Mouse (Mus musculus): ENCODE results near the gene Crebl2. TPM values are rescaled to one million over a fixed set of nuclear protein-coding genes. Genes with fewer than 3 reads are reported as not detected.

Crebl2 gene
- polyA plus RNA-seq, 1 experiment from 2014 or later: 3.5 TPM

Other genes with a start within 250 kb of the Crebl2 start
- 9.6 and 10.4 TPM in 2 replicates for gene Mansc1, start 197.7 kb upstream of the Crebl2 start, polyA plus RNA-seq (2014; fragmentation: Nextera tagmentation; extraction: Ambion mirVana)
- 18.4 and 21.1 TPM in 2 replicates for gene Borcs5, start 190.6 kb upstream of the Crebl2 start, polyA plus RNA-seq (2014; fragmentation: Nextera tagmentation; extraction: Ambion mirVana)
- gene Dusp16, start 37.5 kb upstream of the Crebl2 start, polyA plus RNA-seq (2014; fragmentation: Nextera tagmentation; extraction: Ambion mirVana): 19.2 and 21.4 TPM in 2 replicates
- 11.2 and 12.3 TPM in 2 replicates for gene Gpr19, start 68.4 kb downstream of the Crebl2 start, polyA plus RNA-seq (2014; fragmentation: Nextera tagmentation; extraction: Ambion mirVana)
- 18.3 and 19.9 TPM in 2 replicates for gene Cdkn1b, start 90.2 kb downstream of the Crebl2 start, polyA plus RNA-seq (2014; fragmentation: Nextera tagmentation; extraction: Ambion mirVana)
- gene Apold1, start 151.6 kb downstream of the Crebl2 start, polyA plus RNA-seq (2014; fragmentation: Nextera tagmentation; extraction: Ambion mirVana): 3.5 and 4.0 TPM in 2 replicates
- 107 and 111 TPM in 2 replicates for gene Ddx47, start 181.5 kb downstream of the Crebl2 start, polyA plus RNA-seq (2014; fragmentation: Nextera tagmentation; extraction: Ambion mirVana)
- gene Gprc5a, start 235.5 kb downstream of the Crebl2 start, polyA plus RNA-seq (2014; fragmentation: Nextera tagmentation; extraction: Ambion mirVana): 15.2 and 17.0 TPM in 2 replicates

Measured in stomach, embryonic 14.5 days (tissue).